Mouse (Mus musculus): ENCODE measurements around the gene Trhr2. TPM values are rescaled to one million over a fixed set of nuclear protein-coding genes. Genes with fewer than 3 reads are reported as not detected.
A peak's percentile ranks its signal among the peaks of the same experiment; 100 is the strongest.

The Trhr2 gene
- polyA plus RNA-seq, 1 experiment, result 0.09 TPM

- Histone ChIP-seq H3K27ac (ENCODE audit: insufficient read depth, low read depth, low read length) (no peak overlapping the region), H3K27me3 (ENCODE audit: control insufficient read depth, insufficient read depth, low read length) (no peaks in the 10 kb centered on the region), H3K4me1 (ENCODE audit: control insufficient read depth, insufficient read depth, insufficient read length, low read length) (peaks cover 4% of the 10 kb centered on the region; the same call in 1 of the 2 replicates), H3K4me3 (ENCODE audit: low read depth, low read length) (no peak overlapping the region), H3K36me3 (ENCODE audit: control insufficient read depth, insufficient read depth, low read length) (peaks cover 29% of the 10 kb centered on the region)
- TF ChIP-seq CTCF (IDR thresholded peaks at IDR 0.05; ENCODE audit: extremely low read depth, insufficient read length, insufficient replicate concordance, low read depth, low read length) (no peak), POLR2A (IDR thresholded peaks at IDR 0.05; ENCODE audit: low read depth, low read length) (no peak)
- WGBS, result 67% methylated on average over 3 of the region's 3 CpGs
Measured at GRCm38 (mm10) chr8:122340761-122341160, 19.8 kb downstream of the Trhr2 start.

DNA sequence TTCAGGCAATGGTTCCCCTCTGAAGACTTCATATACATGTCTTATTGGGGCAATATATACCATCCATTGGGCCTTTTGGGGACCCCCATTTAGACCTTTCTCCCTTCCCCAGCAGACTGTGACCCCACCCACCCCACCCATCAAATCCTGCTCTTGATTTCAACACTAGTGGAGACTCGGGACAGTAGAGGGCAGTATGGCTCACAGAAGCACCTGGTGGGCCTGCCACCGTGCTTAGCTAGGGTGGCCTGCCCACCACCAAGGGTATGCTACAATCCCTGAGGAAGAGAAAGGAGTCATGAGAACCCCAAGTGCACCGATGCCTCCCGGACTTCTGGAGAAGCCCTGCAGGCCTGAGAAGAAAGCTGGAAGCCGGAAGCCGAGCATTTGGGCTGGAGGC, 21.7 kb downstream of the Trhr2 start:
- 76% methylated on average over 6 of the region's 6 CpGs for WGBS
- no peaks in the 10 kb centered on the region; the same call in 1 of the 2 replicates for H3K4me1 ChIP-seq (ENCODE audit: control insufficient read depth, insufficient read depth, insufficient read length, low read length)
- H3K4me3 ChIP-seq (ENCODE audit: low read depth, low read length), result no peak overlapping the region
- H3K27me3 ChIP-seq (ENCODE audit: control insufficient read depth, insufficient read depth, low read length), result no peaks in the 10 kb centered on the region
- H3K36me3 ChIP-seq (ENCODE audit: control insufficient read depth, insufficient read depth, low read length), result peaks cover 47% of the 10 kb centered on the region
- TF ChIP-seq CTCF (IDR thresholded peaks at IDR 0.05; ENCODE audit: extremely low read depth, insufficient read length, insufficient replicate concordance, low read depth, low read length) (no peak), POLR2A (IDR thresholded peaks at IDR 0.05; ENCODE audit: low read depth, low read length) (no peak)
- no peak overlapping the region for H3K27ac ChIP-seq (ENCODE audit: insufficient read depth, low read depth, low read length)

- H3K36me3 ChIP-seq (ENCODE audit: control insufficient read depth, insufficient read depth, low read length), result peaks cover 59% of the 10 kb centered on the region
- WGBS, result 89% methylated on average over 81 of the region's 81 CpGs
- no peak overlapping the region for H3K27ac ChIP-seq (ENCODE audit: insufficient read depth, low read depth, low read length)
- TF ChIP-seq POLR2A (IDR thresholded peaks at IDR 0.05; ENCODE audit: low read depth, low read length) (no peak), CTCF (IDR thresholded peaks at IDR 0.05; ENCODE audit: extremely low read depth, insufficient read length, insufficient replicate concordance, low read depth, low read length) (no peak)
- peak overlapping the region; percentile 42 for H3K4me3 ChIP-seq (ENCODE audit: low read depth, low read length)
- no peaks in the 10 kb centered on the region for H3K27me3 ChIP-seq (ENCODE audit: control insufficient read depth, insufficient read depth, low read length)
- H3K4me1 ChIP-seq (ENCODE audit: control insufficient read depth, insufficient read depth, insufficient read length, low read length), result no peaks in the 10 kb centered on the region
Measured at GRCm38 (mm10) chr8:122336251-122336910, 24.2 kb downstream of the Trhr2 start.

DNA sequence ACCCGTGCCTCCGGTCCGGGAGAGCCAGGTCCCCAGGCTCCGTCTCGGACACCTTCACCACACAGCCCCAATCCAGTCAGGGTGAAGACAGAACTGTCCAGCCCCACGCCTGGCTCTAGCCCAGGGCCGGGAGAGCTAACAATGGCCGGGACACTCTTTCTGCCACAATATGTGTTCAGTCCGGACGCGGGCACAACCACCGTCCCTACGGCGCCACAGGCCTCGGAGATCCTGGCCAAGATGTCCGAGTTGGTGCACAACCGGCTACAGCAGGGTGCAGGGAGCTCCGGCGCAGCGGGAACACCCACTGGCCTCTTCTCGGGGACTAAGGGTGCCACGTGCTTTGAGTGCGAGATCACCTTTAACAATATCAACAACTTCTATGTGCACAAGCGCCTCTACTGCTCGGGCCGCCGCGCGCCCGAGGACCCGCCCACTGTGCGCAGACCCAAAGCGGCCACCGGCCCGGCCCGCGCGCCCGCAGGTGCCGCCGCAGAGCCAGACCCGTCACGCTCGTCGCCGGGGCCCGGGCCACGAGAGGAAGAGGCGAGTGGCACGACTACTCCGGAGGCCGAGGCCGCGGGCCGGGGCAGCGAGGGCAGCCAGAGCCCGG, 24.8 kb downstream of the Trhr2 start:
- no peaks in the 10 kb centered on the region for H3K27me3 ChIP-seq (ENCODE audit: control insufficient read depth, insufficient read depth, low read length)

GRCm38 (mm10) chr8:122334791-122335490, 25.6 kb downstream of the Trhr2 start:
- Histone ChIP-seq H3K4me3 (ENCODE audit: low read depth, low read length) (no peak overlapping the region), H3K27ac (ENCODE audit: insufficient read depth, low read depth, low read length) (no peak overlapping the region), H3K27me3 (ENCODE audit: control insufficient read depth, insufficient read depth, low read length) (no peaks in the 10 kb centered on the region), H3K4me1 (ENCODE audit: control insufficient read depth, insufficient read depth, insufficient read length, low read length) (peaks cover 12% of the 10 kb centered on the region), H3K36me3 (ENCODE audit: control insufficient read depth, insufficient read depth, low read length) (peaks cover 59% of the 10 kb centered on the region)
- WGBS, result 95% methylated on average over 13 of the region's 13 CpGs
- TF ChIP-seq POLR2A (IDR thresholded peaks at IDR 0.05; ENCODE audit: low read depth, low read length), result no peak
- no peak for TF ChIP-seq CTCF (IDR thresholded peaks at IDR 0.05; ENCODE audit: extremely low read depth, insufficient read length, insufficient replicate concordance, low read depth, low read length)

More for the DNA sequence above, 24.8 kb downstream of the Trhr2 start:
- Histone ChIP-seq H3K36me3 (ENCODE audit: control insufficient read depth, insufficient read depth, low read length) (peaks cover 59% of the 10 kb centered on the region), H3K4me1 (ENCODE audit: control insufficient read depth, insufficient read depth, insufficient read length, low read length) (peaks cover 4% of the 10 kb centered on the region; the same call in 1 of the 2 replicates), H3K4me3 (ENCODE audit: low read depth, low read length) (peak overlapping the region; percentile 42), H3K27ac (ENCODE audit: insufficient read depth, low read depth, low read length) (no peak overlapping the region)
- TF ChIP-seq CTCF (IDR thresholded peaks at IDR 0.05; ENCODE audit: extremely low read depth, insufficient read length, insufficient replicate concordance, low read depth, low read length), result no peak
- no peak for TF ChIP-seq POLR2A (IDR thresholded peaks at IDR 0.05; ENCODE audit: low read depth, low read length)
- WGBS, result 91% methylated on average over 57 of the region's 57 CpGs

DNA sequence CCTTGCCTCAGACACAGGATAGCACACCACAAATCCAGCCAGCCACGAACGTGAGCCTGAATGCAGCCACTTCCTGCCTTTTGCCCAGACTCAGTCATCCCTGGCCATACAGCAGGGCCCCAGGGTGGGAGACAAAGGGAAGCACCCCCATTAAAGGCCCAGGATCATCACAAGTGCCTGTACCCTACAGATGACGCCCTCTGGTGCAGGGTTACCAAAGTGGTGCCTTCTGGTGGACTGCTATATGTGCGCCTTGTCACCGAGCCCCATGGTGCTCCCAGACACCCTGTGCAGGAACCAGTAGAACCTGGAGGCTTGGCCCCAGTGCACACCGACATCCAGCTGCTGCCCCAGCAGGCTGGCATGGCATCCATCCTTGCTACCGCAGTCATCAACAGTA, 27.0 kb downstream of the Trhr2 start:
- H3K27me3 ChIP-seq (ENCODE audit: control insufficient read depth, insufficient read depth, low read length), result no peaks in the 10 kb centered on the region
- peaks cover 16% of the 10 kb centered on the region for H3K4me1 ChIP-seq (ENCODE audit: control insufficient read depth, insufficient read depth, insufficient read length, low read length)
- no peak overlapping the region for H3K4me3 ChIP-seq (ENCODE audit: low read depth, low read length)
- peaks cover 58% of the 10 kb centered on the region for H3K36me3 ChIP-seq (ENCODE audit: control insufficient read depth, insufficient read depth, low read length)
- no peak overlapping the region for H3K27ac ChIP-seq (ENCODE audit: insufficient read depth, low read depth, low read length)
- no peak for TF ChIP-seq CTCF (IDR thresholded peaks at IDR 0.05; ENCODE audit: extremely low read depth, insufficient read length, insufficient replicate concordance, low read depth, low read length)
- TF ChIP-seq POLR2A (IDR thresholded peaks at IDR 0.05; ENCODE audit: low read depth, low read length), result no peak
- WGBS, result 94% methylated on average over 7 of the region's 7 CpGs
